Mouse (Mus musculus) cerebellum, adult 18-20 months (tissue): ENCODE results near the gene Sept5.

Experiments
- DNase-seq, 2 experiments: peaks; one replicate each; pipeline ENCODE4 v3.0.0; 2021

The Sept5 gene

DNA sequence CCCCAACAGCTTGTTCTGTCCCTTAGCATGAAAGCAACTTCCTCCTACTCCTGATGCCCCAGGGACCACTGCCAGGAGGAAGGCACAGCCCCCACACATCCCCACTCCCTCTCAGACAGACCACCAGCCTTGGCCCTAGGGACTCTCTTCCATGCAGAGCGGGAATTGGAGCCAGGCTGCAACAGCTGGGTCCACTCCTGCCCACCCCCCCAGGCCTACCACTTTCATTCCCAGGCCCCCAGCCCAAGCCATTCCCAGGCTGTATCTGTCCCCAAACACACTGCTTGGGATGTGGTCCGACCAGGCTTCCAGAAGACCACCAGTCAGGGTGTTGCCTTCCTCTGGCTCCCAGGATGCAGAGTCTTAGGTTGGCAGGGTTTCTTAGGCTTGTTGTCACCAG lies 20.7 kb downstream of the Sept5 start:
- no peak for DNase-seq

DNA sequence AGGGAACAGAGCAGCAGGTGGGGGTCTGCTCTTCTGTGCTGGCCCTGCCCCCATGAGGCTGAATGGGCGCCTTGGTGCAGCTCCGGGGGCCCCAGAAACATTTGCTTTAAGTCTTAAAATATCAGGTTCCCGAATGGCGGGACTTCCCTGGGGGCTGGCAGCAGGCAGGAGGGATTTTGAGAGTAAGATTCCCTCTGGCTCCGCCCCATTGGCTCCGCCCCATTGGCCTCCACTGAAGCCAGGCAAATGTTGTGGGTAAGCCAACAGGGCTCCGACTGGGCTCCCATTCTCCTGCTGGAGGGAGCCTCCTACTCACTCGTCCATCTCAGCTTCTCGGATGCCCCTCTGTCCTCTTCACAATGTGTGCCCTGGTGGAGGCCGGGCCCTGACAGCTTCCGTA lies 21.5 kb downstream of the Sept5 start:
- no peak for DNase-seq

DNA sequence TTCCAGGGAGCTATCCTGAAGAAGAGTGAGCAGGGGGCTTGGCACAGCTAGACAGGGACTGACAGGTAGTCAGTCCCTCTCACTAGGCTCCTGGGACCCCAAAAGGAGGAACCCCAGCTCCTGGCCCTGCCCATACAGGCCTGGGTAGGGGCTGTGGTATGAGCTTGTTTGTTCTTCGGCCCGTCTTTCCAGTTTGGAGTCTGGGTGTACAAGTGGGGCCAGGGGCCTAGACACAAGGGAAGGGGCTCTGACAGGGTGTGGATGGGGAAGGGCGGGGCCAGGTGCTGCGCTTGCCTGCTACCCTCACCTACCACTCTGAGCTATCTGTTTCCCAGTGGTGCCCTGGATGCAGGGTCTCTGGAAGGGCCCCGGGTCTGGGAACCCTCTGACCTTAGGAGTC lies 24.0 kb downstream of the Sept5 start:
- no peak for DNase-seq

GRCm38 (mm10) chr16:18604267-18604701 lies 25.5 kb downstream of the Sept5 start:
- DNase-seq: no peak

DNA sequence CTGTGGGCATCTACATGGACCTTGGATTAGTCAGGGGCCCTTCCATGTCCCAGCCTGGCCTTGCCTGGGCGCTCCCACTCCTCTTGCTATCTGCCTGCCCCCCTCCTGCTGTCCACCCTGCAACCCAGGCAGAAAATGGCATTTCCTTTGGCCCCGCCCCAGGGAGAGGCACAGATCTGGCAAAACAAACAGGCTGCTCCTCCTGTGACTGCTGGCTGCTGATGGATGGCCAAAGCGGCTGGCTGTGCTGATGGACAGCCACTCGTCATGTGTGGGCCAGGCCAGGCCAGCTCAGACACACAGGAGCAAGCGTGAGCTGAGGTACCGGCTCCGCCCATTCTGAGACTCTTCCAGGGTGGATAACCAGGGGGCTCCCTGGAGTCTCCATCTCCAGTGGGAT lies 28.3 kb downstream of the Sept5 start:
- no peak for DNase-seq

- DNase-seq: no peak
These were observed 31.7 kb downstream of the Sept5 start for GRCm38 (mm10) chr16:18598006-18598405.

- DNase-seq: no peak
These were observed 33.5 kb downstream of the Sept5 start for GRCm38 (mm10) chr16:18596255-18596654.

- no peak for DNase-seq
These were observed 35.8 kb downstream of the Sept5 start for GRCm38 (mm10) chr16:18593930-18594329.

DNA sequence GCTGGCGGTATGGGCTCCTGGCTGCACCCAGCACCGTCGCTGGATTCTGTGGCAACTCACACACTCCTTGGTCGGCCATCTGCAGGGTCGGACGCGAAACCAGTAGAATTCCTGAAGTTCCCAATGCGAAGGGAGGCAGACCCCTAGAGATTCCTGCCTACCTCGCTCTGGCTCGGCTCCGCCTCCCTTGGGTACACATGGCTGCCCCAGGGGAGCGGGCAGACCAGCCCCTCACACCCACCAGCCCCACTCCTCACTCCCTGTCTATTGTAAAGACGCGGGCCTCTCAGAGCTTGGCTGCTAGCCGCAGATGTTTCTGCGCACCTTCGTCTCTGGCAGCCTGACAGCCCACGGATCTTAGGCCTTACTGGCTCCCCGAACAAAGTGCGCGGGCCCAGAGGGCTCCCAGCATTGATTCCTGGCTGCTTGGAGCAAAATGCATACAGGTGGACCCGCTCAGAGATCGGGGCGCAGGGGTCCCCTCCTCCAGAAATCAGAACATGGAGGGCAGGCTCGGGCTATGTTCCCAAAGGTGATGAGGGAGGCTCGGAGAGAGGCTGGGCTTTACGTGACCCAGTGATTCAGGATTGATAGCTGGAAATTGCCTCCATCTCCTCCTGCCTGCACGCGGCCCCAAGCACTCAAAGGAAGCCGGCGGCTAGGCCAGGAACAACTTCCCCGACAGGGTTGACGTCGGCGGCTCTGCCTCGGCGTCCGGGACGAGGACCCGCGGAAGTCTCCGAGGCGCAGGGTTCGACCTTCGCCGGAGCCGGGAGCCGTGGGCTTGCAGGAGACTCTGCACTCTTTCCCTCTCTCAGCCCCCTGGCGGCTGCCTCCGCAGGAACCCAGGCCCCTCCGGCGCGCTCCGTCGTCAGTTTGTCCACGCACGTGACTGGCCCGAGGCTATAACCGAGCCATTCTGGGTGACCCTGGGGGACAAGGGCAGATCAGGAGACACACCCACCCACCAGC lies 38.4 kb downstream of the Sept5 start:
- DNase-seq: no peak

DNA sequence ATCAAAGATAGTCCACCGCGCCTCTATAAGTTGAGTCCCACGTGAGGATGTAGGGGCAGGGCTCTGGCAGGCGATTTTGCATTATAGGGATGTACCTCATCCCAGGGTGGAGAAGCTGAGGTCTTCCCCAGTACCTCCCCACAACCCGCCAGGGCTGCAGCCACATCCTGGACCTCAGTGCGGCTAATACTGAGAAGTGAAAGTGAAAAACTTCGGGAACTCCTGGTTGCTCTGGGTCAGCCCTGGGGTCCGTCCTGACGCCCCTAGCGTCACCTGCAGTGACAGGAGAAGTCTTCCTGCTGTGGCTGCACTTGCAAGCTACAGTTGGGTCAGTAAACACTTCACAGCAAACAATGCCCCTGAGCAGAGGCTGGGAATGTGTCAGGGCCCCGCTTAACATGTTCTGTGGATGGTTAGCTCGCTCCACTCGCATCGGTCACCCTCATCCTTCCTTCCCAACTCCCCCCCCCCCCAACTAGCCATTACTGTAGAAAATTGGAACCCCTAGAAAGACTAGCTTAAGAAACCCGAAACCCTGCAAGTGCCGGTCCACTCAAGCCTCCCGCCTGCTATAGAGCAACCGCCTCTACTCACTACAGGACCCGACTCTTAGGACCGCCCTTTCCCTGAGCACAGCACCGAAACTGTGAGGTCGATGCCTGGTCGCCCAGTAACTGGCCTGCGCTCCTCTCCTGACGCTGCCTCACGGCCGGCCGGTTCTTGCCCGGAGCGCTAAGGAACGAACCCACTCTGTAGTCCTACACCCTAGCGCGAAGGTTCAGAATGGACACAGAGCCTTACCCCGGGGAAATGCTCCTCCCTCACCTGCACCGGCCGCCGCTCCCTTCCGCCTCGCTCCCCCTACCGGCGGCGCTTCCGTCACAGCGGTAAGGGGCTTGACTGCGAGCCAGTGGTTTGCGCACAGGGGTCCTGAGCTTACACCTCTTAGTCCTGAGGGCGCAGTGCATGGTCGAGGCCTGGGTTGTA lies 39.7 kb downstream of the Sept5 start, which contains the start of gene Tbx1:
Gene Tbx1, minus strand, starts transcription at position 868 of the 987 bp plus-strand sequence.
- DNase-seq: no peak

DNA sequence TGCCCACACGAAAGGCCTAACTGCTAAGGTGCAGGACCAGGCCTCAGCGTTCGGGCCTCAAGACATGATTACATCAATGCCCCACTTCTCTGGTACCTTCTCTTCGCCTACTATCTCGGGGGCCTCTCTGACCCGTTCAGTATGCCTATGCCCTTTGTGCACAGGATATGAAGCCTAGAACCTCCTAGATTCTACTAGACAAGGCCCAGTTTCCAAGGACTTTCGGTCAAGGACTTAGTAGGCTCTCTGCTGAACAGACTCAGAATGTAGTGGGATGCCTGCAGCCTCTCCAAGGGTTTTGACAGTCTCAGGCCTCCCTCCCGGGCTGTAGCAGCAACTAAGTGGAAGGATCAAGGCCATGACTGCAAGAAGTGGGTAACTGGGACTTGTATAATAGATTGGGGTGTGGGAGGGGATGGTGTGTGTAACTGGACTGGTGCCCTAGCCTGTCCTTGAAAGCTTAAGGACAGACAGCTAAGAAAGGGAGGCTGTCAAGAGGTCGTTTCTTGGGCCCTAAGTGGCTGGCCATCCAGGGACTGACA lies 40.6 kb downstream of the Sept5 start:
- no peak for DNase-seq

DNA sequence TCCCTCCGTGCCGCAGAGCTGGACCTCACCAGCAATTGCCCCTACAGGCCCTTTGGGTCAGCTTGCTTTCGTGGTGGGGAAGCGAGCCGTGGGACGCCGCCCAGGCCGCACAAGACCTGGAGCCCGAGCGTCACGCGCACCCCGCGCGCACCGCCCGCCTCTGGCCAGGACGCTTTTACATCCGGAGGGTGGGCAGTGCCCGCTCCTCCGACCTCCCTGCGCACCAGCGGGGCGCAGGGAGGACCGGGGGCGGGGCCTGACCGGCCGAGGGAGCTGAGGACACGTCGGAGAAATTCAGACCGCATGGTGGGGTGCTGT lies 41.1 kb downstream of the Sept5 start:
- no peak for DNase-seq

DNA sequence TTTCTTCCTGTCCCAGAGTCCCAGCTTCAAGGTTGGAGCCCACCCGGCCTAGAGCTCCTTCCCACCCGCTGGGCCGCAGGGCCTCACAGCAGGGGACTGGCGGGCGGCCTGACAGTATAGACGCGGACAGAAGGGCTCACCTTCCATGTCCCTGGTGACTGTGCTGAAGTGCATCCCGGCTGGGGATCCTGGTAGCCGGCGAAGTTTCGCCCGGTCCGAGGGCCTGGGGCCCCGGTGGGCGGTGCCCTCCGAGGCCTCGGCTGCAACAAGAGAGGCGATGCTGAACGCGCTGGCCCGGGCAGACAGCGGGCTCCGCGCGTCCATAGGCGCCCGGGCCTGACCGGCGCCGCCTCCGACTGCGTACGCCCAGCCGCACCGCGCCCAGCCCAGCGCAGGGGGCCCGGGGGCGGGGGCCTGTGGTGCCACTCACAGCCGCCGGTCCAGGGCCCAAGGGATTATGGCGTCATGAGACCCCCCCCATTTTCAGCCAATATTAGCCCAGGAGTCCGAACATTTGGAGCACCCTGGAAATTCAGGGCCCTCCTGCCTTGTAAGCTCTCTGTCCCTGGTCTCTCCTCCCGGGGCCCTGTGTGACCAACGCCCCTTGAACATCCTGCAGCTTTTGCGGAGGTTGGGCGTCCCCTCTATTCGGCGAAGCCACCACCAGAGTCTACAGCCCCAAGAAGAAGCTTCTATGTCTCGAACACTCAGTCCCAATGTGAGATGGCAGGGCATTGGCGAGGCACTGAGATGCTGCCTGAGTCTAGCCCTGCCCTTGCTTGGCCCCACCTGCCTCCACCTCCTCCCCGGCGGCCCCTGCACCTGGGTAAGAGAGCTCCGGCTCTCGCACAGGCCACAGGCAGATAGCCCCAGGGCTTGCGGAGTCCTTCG lies 41.7 kb downstream of the Sept5 start:
- DNase-seq: no peak

DNA sequence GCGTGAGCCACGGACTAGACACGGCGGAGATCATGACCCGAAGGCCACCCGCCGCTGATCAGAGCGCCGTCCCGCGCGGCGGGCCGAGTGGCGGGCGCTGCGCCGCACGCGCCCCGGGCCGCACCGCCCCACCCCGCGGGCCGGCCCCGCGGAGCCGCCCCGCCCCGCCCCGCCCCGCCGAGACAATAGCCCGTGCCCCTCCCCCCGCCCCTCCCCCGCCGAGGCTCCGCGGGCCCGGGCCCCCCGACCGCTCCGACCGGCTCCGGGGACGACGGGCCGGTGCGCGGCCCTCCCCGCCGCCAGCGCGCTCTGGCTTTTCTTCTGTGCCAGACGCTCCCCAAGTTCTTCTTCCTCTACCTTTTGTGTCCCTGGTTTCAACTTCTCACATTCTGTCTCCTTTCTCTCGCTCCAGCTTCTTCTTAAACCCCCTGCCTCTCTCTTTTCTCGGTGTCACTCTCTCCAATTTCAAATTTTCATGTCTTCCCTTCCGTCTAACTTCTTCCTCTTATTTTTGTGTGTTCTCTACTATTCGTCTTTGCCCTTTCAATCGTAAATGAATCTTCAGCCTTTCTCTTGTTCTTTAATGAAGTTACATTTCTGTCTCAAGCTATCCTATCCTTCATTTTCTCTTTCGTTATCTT lies 42.7 kb downstream of the Sept5 start:
- no peak for DNase-seq

DNA sequence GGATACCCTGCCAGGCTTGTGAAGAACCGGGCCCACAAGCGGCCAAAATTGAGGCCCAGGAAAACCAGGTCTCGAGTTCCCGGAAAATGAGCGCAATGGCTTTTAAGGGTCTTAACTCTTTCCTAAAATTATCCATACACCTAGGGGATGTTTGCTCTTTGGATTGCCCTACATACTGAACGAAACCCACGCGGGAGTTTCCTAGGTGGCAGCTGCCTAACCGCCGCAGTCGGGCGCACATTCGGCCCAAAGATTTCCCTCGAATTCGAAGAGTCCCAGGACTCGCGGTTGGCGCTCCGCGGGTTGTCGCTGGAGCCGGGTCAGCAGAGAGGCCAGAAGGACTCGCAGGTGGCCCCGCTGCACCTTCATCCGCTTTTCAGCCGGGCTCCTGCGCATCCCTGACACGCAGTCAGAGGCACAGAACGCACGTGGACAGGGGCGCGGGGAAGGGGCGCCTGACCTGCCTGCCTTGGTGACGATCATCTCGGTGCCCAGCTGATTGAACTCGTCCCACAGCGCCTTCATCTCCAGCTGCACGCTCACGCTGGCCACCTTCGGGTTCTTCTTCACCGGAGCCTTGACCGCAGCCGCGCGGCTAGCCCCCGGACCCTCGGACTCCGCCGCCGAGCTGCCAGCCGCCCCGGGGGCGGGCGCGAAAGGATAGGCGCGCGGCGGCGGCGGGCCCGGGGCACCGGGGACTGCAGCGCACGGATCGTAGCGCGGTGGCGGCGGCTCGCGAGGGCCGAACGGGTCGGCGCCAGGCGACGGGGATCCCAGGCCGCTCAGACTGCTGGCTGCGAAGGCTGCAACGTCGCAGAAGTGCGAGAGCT lies 43.5 kb downstream of the Sept5 start:
- no peak for DNase-seq

DNA sequence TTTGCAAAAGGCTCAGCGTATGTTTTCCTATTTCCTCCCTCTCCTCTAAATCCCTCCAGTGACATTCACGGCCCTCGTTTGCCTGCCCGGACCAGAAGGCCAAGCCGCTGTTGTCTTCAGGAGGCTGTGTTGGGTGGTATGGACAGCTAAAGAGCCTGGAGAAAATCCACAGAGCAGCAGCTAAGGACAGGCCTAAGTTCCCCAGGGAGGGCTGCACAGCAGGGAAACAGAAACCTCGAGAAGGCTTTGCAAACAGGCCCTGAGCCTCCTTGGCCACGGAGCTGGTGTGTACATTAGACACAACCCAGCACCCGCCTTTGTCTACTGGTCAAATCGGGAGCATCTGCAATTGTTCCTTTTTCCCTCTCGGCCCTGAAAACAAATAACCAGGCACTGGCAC lies 44.1 kb downstream of the Sept5 start:
- no peak for DNase-seq

GRCm38 (mm10) chr16:18584901-18585510 lies 44.7 kb downstream of the Sept5 start:
- DNase-seq: no peak

- no peak for DNase-seq
These were observed 45.9 kb downstream of the Sept5 start for GRCm38 (mm10) chr16:18583673-18584357.

DNA sequence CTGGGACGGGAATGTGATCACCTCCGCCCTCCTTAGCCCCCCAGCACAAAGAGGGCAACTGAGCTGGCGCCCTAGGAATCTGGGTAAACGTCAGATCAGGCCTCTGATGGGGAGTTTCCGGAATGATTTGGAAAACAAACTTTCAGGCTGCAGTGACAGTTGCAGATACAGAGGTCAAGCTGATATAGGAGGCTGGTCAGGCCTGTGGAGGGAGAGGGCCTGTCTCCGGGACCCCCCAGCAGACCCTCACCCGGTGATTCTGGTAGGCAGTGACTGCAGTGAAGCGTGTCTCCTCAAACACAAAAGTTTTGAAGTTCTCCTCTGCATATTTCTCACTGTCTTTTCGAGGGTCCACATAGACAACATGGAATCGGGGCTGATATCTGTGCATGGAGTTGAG lies 46.6 kb downstream of the Sept5 start:
- DNase-seq: no peak
